Mouse (Mus musculus) cerebral cortex, adult 2 months (tissue): ENCODE results near the gene Neurl2.

Source experiments
- whole genome bisulfite sequencing: fragments of 180-500 bp; shearing (Covaris S2); methylation state at CpG from one replicate; pipeline ENCODE4 v1.1.7; 2018; 5-methylcytosine and 5-hydroxymethylcytosine counted together

Neurl2 gene

GRCm38 (mm10) chr2:164786388-164786885 is 46.8 kb downstream of the Neurl2 start:
- WGBS = 6% methylated on average over 15 of the region's 15 CpGs

GRCm38 (mm10) chr2:164785481-164786387 is 47.5 kb downstream of the Neurl2 start, which contains the start of gene Snx21:
Gene Snx21, plus strand, starts transcription at chr2:164785823.
- WGBS = under 1% methylated on average over 81 of the region's 89 CpGs

GRCm38 (mm10) chr2:164784869-164785420 is 48.3 kb downstream of the Neurl2 start:
- 7% methylated on average over 7 of the region's 7 CpGs for WGBS

- WGBS = 77% methylated on average over 7 of the region's 7 CpGs
Measured at GRCm38 (mm10) chr2:164783926-164784581, 49.2 kb downstream of the Neurl2 start.

- 70% methylated on average over 4 of the region's 4 CpGs for WGBS
Measured at GRCm38 (mm10) chr2:164781876-164782275, 51.4 kb downstream of the Neurl2 start.
